Comparison of ENCODE assay signal across 19 mouse cellular contexts in genomic region chr16:33701872-33702271, GRCm38 (mm10). TPM values are rescaled to one million over a fixed set of nuclear protein-coding genes. Genes with fewer than 3 reads are reported as not detected.
DNase-seq lines count a peak whose midpoint lies in the region; TF ChIP-seq lines count a peak whose summit lies in the region.
"Had no signal": no experiment of that assay in that cellular context is flagged by ENCODE, and none has a peak within 500 bp of the region (broad histone marks: within the 10 kb centered on the region; RNA-seq: fewer than 3 reads in every experiment).

No protein-coding gene starts in this region.

- no peak for DNase-seq in gastrocnemius, adult 2 months
- no peak for DNase-seq in gastrocnemius, postnatal 36 days
- DNase-seq in left cerebral cortex, adult 2 months (ENCODE audit: extremely low spot score in 1 of 2, low spot score in 2 of 2): no peak
- no peak for DNase-seq in left cerebral cortex, postnatal 4 days
- peak; percentile 61 for DNase-seq in brain, adult 2 months (ENCODE audit: low read depth, low spot score)
- no peak for DNase-seq in cerebellum, adult 9-11 months
- DNase-seq: adrenal gland, adult 2 months; adrenal gland, postnatal 10 days; adrenal gland, postnatal 25 days; cerebellum, adult 11-12 months; cerebellum, adult 2 months; cerebellum, postnatal 14 days; cerebellum, postnatal 36 days; embryo, embryonic 11 days had no signal

- intact Hi-C loops in gastrocnemius, adult 2 months (cut with DNase I): no loop called here
- intact Hi-C loops in gastrocnemius, postnatal 36 days (cut with DNase I): no loop called here
- intact Hi-C loops in left cerebral cortex, adult 2 months (cut with DNase I): no loop called here
- intact Hi-C loops in left cerebral cortex, postnatal 4 days (cut with DNase I): no loop called here

- no peak for TF ChIP-seq CTCF in gastrocnemius, adult 2 months (IDR thresholded peaks at IDR 0.05)
- no peak for TF ChIP-seq CTCF in left cerebral cortex, adult 2 months (IDR thresholded peaks at IDR 0.05)

- no peak overlapping the region for H3K4me3 ChIP-seq in gastrocnemius, adult 2 months
- no peak overlapping the region for H3K4me3 ChIP-seq in left cerebral cortex, adult 2 months
- H3K4me3 ChIP-seq: embryonic facial prominence, embryonic 13.5 days; embryonic facial prominence, embryonic 15.5 days; erythroblast, embryonic 14.5 days; forebrain, embryonic 10.5 days; forebrain, embryonic 12.5 days had no signal

- H3K27ac ChIP-seq in gastrocnemius, adult 2 months: peak overlapping the region; percentile 31; the same call in 1 of the 2 replicates
- peak overlapping the region; percentile 42; the same call in 1 of the 2 replicates for H3K27ac ChIP-seq in left cerebral cortex, adult 2 months
- H3K27ac ChIP-seq: embryonic facial prominence, embryonic 13.5 days; forebrain, embryonic 10.5 days; forebrain, embryonic 12.5 days had no signal

RNA-seq across cellular contexts. Expression of gene Heg1, which starts 17.7 kb away (rescaled TPM):
- total RNA-seq in gastrocnemius, adult 2 months (2021): 10 to 100 TPM; 30.4 to 43.3 TPM
- 10 to 100 TPM; 30.6 to 38.6 TPM for total RNA-seq in gastrocnemius, postnatal 36 days (2021)
- total RNA-seq in left cerebral cortex, adult 2 months (2021): 10 to 100 TPM; 31.0 to 35.5 TPM
- 10 to 100 TPM; 22.5 to 23.0 TPM for total RNA-seq in left cerebral cortex, postnatal 4 days (2021)
